Mouse (Mus musculus): ENCODE data around the gene Ctbp2. TPM values are rescaled to one million over a fixed set of nuclear protein-coding genes. Genes with fewer than 3 reads are reported as not detected.
A peak's percentile ranks its signal among the peaks of the same experiment; 100 is the strongest.

Ctbp2 gene
- polyA plus RNA-seq, 2 experiments: 7.3 to 8.4 TPM

DNA sequence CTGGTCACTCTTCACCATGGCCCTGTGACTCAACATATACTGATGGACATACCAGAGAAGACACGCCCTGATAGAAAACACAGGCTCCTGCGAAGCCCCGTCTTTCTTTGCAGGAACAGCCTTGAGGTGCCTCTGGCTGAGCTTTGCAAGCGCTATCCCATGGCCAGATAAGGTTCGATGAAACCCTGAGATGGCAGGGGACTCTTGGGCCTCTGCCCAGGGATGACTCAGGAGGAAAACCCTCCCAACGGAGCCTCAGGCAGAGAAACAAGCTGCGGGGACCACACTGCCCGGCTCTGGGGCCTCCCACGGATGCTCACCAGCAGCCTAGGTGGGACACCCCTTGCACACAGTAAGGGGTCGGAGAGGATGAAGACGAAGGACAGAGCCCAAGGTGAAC, 116.8 kb downstream of the Ctbp2 start:
- TF ChIP-seq EP300 (IDR thresholded peaks at IDR 0.05; ENCODE audit: low read depth) (no peak), CTCF (IDR thresholded peaks at IDR 0.05; ENCODE audit: low read depth) (no peak)
- Histone ChIP-seq H3K36me3 (replicated peaks; ENCODE audit: control insufficient read depth, insufficient read depth, low read depth) (no peaks in the 10 kb centered on the region), H3K27me3 (ENCODE audit: control insufficient read depth, insufficient read depth, low read length) (no peaks in the 10 kb centered on the region), H3K9me3 (ENCODE audit: control insufficient read depth, low read length) (no peaks in the 10 kb centered on the region), H3K4me3 (ENCODE audit: insufficient read depth in 1 of 2, low read depth in 2 of 2, low read length in 2 of 2) (no peak overlapping the region), H3K27ac (no peak overlapping the region), H3K4me2 (ENCODE audit: low read depth) (no peak overlapping the region), H3K9ac (replicated peaks) (no peak overlapping the region), H3K4me1 (replicated peaks; ENCODE audit: control insufficient read depth in 2 of 2, insufficient read depth in 2 of 2, low read length in 1 of 2) (peaks cover 0 to 8% of the 10 kb centered on the region in 2 experiments; a peak in 3 of 4 replicates)
- WGBS (ENCODE audit: insufficient replicate concordance): 52% methylated on average over 11 of the region's 11 CpGs
- no peak for DNase-seq (ENCODE audit: low read depth in 3 of 3, low spot score in 3 of 3)
- no peak for ATAC-seq (ENCODE audit: insufficient read depth)

- no peak for ATAC-seq (ENCODE audit: insufficient read depth)
- no peaks in the 10 kb centered on the region for H3K36me3 ChIP-seq (replicated peaks; ENCODE audit: control insufficient read depth, insufficient read depth, low read depth)
- H3K4me2 ChIP-seq (ENCODE audit: low read depth): no peak overlapping the region
- no peaks in the 10 kb centered on the region for H3K9me3 ChIP-seq (ENCODE audit: control insufficient read depth, low read length)
- 74% methylated on average over 7 of the region's 7 CpGs for WGBS (ENCODE audit: insufficient replicate concordance)
- H3K4me3 ChIP-seq (ENCODE audit: insufficient read depth in 1 of 2, low read depth in 2 of 2, low read length in 2 of 2): no peak overlapping the region
- no peaks in the 10 kb centered on the region for H3K27me3 ChIP-seq (ENCODE audit: control insufficient read depth, insufficient read depth, low read length)
- H3K27ac ChIP-seq: no peak overlapping the region
- H3K4me1 ChIP-seq (replicated peaks; ENCODE audit: control insufficient read depth in 2 of 2, insufficient read depth in 2 of 2, low read length in 1 of 2): peaks cover 0 to 4% of the 10 kb centered on the region in 2 experiments; a peak in 3 of 4 replicates
- TF ChIP-seq CTCF (IDR thresholded peaks at IDR 0.05; ENCODE audit: low read depth) (no peak), EP300 (IDR thresholded peaks at IDR 0.05; ENCODE audit: low read depth) (no peak)
- no peak overlapping the region for H3K9ac ChIP-seq (replicated peaks)
- no peak for DNase-seq (ENCODE audit: low read depth in 3 of 3, low spot score in 3 of 3)
Measured at GRCm38 (mm10) chr7:133005772-133006171, 118.4 kb downstream of the Ctbp2 start.

DNA sequence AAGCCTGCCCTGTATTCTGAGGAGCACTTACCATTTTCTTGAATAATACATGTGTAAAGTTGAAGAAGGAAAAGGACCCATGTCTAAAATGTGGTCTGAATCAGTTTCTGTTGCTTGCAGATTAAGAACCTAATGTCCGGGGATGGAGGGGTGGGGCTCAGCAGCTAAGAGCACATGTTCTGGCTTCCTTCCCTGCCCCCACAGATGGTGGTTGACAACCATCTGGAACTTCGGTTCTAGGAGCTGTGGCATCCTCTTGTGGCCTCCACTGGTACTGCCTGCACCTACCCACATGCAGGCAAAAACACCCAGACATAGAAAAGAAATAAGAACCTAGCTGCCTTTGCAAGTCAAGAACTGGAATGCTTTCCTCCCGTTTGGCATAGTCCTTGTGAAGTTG, 120.7 kb downstream of the Ctbp2 start:
- DNase-seq (ENCODE audit: low read depth in 3 of 3, low spot score in 3 of 3) (peak; percentile 7 to 54 (median 16)), ATAC-seq (ENCODE audit: insufficient read depth) (peak; percentile 74)
- Histone ChIP-seq H3K9ac (replicated peaks) (no peak overlapping the region), H3K4me1 (replicated peaks; ENCODE audit: control insufficient read depth in 2 of 2, insufficient read depth in 2 of 2, low read length in 1 of 2) (peaks cover 0 to 4% of the 10 kb centered on the region in 2 experiments; a peak in 3 of 4 replicates), H3K4me3 (ENCODE audit: insufficient read depth in 1 of 2, low read depth in 2 of 2, low read length in 2 of 2) (no peak overlapping the region), H3K27me3 (ENCODE audit: control insufficient read depth, insufficient read depth, low read length) (no peaks in the 10 kb centered on the region), H3K27ac (no peak overlapping the region), H3K9me3 (ENCODE audit: control insufficient read depth, low read length) (no peaks in the 10 kb centered on the region), H3K36me3 (replicated peaks; ENCODE audit: control insufficient read depth, insufficient read depth, low read depth) (no peaks in the 10 kb centered on the region), H3K4me2 (ENCODE audit: low read depth) (no peak overlapping the region)
- TF ChIP-seq EP300 (IDR thresholded peaks at IDR 0.05; ENCODE audit: low read depth) (no peak), CTCF (IDR thresholded peaks at IDR 0.05; ENCODE audit: low read depth) (peak; percentile 91)
- 4% methylated on average over 3 of the region's 3 CpGs for WGBS (ENCODE audit: insufficient replicate concordance)

DNA sequence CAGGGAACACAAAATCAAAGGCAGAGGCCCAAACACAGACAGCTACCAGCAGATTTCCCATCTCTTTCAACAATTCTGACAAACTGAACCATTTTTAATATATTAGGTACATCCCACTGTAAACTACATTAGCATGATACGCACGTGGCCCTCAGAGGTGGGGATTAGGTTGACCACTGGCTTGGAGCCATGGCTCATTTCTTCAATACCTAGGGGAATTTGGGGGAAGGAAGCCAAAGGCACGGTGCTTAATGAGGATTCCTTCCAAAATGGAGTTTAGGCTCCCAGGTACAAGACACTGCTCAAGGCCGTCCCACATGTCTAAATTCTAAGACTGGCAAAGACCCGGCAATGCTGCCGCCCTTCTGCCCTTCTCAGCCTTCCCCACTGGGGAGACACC, 121.9 kb downstream of the Ctbp2 start:
- Histone ChIP-seq H3K27ac (no peak overlapping the region), H3K4me3 (ENCODE audit: insufficient read depth in 1 of 2, low read depth in 2 of 2, low read length in 2 of 2) (no peak overlapping the region), H3K4me2 (ENCODE audit: low read depth) (no peak overlapping the region), H3K27me3 (ENCODE audit: control insufficient read depth, insufficient read depth, low read length) (no peaks in the 10 kb centered on the region), H3K9me3 (ENCODE audit: control insufficient read depth, low read length) (no peaks in the 10 kb centered on the region), H3K4me1 (replicated peaks; ENCODE audit: control insufficient read depth in 2 of 2, insufficient read depth in 2 of 2, low read length in 1 of 2) (peaks cover 0 to 4% of the 10 kb centered on the region in 2 experiments; a peak in 3 of 4 replicates), H3K9ac (replicated peaks) (no peak overlapping the region), H3K36me3 (replicated peaks; ENCODE audit: control insufficient read depth, insufficient read depth, low read depth) (no peaks in the 10 kb centered on the region)
- 82% methylated on average over 6 of the region's 6 CpGs for whole genome bisulfite sequencing (ENCODE audit: insufficient replicate concordance)
- no peak for TF ChIP-seq EP300 (IDR thresholded peaks at IDR 0.05; ENCODE audit: low read depth)
- TF ChIP-seq CTCF (IDR thresholded peaks at IDR 0.05; ENCODE audit: low read depth): no peak
- no peak for ATAC-seq (ENCODE audit: insufficient read depth)
- DNase-seq (ENCODE audit: low read depth in 3 of 3, low spot score in 3 of 3): no peak

- TF ChIP-seq CTCF (IDR thresholded peaks at IDR 0.05; ENCODE audit: low read depth) (no peak), EP300 (IDR thresholded peaks at IDR 0.05; ENCODE audit: low read depth) (no peak)
- ATAC-seq (ENCODE audit: insufficient read depth): no peak
- Histone ChIP-seq H3K9ac (replicated peaks) (no peak overlapping the region), H3K4me3 (ENCODE audit: insufficient read depth in 1 of 2, low read depth in 2 of 2, low read length in 2 of 2) (no peak overlapping the region), H3K9me3 (ENCODE audit: control insufficient read depth, low read length) (no peaks in the 10 kb centered on the region), H3K27me3 (ENCODE audit: control insufficient read depth, insufficient read depth, low read length) (no peaks in the 10 kb centered on the region), H3K4me1 (replicated peaks; ENCODE audit: control insufficient read depth in 2 of 2, insufficient read depth in 2 of 2, low read length in 1 of 2) (peaks cover 0 to 4% of the 10 kb centered on the region in 2 experiments; a peak in 3 of 4 replicates), H3K4me2 (ENCODE audit: low read depth) (no peak overlapping the region), H3K27ac (no peak overlapping the region), H3K36me3 (replicated peaks; ENCODE audit: control insufficient read depth, insufficient read depth, low read depth) (no peaks in the 10 kb centered on the region)
- no peak for DNase-seq (ENCODE audit: low read depth in 3 of 3, low spot score in 3 of 3)
- 65% methylated on average over 3 of the region's 3 CpGs for WGBS (ENCODE audit: insufficient replicate concordance)
Measured at GRCm38 (mm10) chr7:133001388-133001787, 122.8 kb downstream of the Ctbp2 start.
